ENCODE assay signal across 8 mouse cellular contexts in the genomic region with DNA sequence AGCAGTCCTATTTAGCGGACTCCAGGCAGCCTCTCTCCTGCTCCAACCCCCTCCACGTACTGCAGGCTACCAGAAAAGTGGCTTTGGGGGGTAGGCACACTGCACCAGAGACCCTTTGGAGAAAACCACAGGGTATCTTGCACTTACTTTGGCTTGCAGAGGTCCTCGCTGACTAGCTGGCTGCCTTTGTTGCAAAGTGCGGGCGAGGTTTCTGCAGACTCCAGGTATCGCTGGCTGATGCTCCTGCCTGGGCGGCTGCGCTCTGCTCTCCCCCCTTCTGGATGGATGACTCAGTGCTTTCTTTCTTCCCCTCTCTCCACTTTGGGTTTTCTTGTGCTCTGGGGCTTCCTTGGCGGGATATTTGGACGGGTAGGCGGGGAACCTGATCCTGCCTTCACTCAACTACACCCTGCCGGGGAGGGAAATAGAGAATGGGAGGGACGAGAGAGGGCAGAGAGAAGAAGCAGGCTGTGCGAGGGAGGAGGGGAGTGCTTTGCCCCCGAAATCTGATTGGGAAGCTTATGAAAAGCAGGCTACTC. TPM values are rescaled to one million over a fixed set of nuclear protein-coding genes. Genes with fewer than 3 reads are reported as not detected.
DNase-seq lines count a peak whose midpoint lies in the region; ATAC-seq and TF ChIP-seq lines count a peak whose summit lies in the region.

Gene Ptn (minus strand): TSS at position 474 of the 539 bp plus-strand sequence.

- no peaks in the 10 kb centered on the region for H3K9me3 ChIP-seq in intestine, postnatal 0 days (ENCODE audit: control insufficient read depth)
- no peaks in the 10 kb centered on the region for H3K9me3 ChIP-seq in liver, embryonic 12.5 days (replicated peaks)

- 0 out of 2 replicates have a peak, but pooled peaks cover 4% of the 10 kb centered on the region for H3K27me3 ChIP-seq in intestine, postnatal 0 days (replicated peaks; ENCODE audit: control insufficient read depth, insufficient read depth, low read length)
- H3K27me3 ChIP-seq in liver, embryonic 12.5 days (replicated peaks), result peaks cover 11% of the 10 kb centered on the region; the same call in 1 of the 2 replicates

- no peak for TF ChIP-seq CTCF in intestine, postnatal 0 days (IDR thresholded peaks at IDR 0.05; ENCODE audit: low read depth)

- H3K4me2 ChIP-seq in intestine, postnatal 0 days (replicated peaks; ENCODE audit: low read depth), result peak within 1 kb of the TSS; percentile 63
- peak within 1 kb of the TSS; percentile 44 for H3K4me2 ChIP-seq in liver, embryonic 12.5 days

- H3K36me3 ChIP-seq in intestine, postnatal 0 days (ENCODE audit: control insufficient read depth, insufficient read depth), result no peaks in the 10 kb centered on the region
- no peaks in the 10 kb centered on the region for H3K36me3 ChIP-seq in liver, embryonic 12.5 days

- DNase-seq in thymus, postnatal 0 days (ENCODE audit: low spot score), result no peak
- DNase-seq in thymus, postnatal 25 days, result no peak
- DNase-seq in cerebellum, postnatal 36 days, result peak; percentile 38 to 45
- DNase-seq in frontal cortex, postnatal 36 days (ENCODE audit: low spot score in 2 of 2), result peak; percentile 72 to 82
- DNase-seq in right cerebral cortex, postnatal 25 days, result peak; percentile 73
- no peak for DNase-seq in B cell, adult 2 months

- H3K9ac ChIP-seq in intestine, postnatal 0 days (ENCODE audit: low read depth, low read length), result peak within 1 kb of the TSS; percentile 13; the same call in 1 of the 2 replicates
- H3K9ac ChIP-seq in liver, embryonic 12.5 days, result peak within 1 kb of the TSS; percentile 27; the same call in 1 of the 2 replicates

- H3K4me1 ChIP-seq in intestine, postnatal 0 days (replicated peaks; ENCODE audit: control insufficient read depth, insufficient read depth, low read length), result no peaks in the 10 kb centered on the region
- H3K4me1 ChIP-seq in liver, embryonic 12.5 days, result no peaks in the 10 kb centered on the region

- no peak for ATAC-seq in intestine, postnatal 0 days
- ATAC-seq in liver, embryonic 12.5 days, result no peak

- 3% methylated on average over 15 of the region's 15 CpGs for WGBS in intestine, postnatal 0 days
- 1% methylated on average over 15 of the region's 15 CpGs for WGBS in liver, embryonic 12.5 days (ENCODE audit: insufficient replicate concordance)

- H3K4me3 ChIP-seq in intestine, postnatal 0 days (ENCODE audit: low read depth, low read length), result peak within 1 kb of the TSS; percentile 41
- peak within 1 kb of the TSS; percentile 43 for H3K4me3 ChIP-seq in liver, embryonic 12.5 days

- no peak within 1 kb of the TSS for H3K27ac ChIP-seq in intestine, postnatal 0 days (ENCODE audit: low read depth, low read length)
- peak within 1 kb of the TSS; percentile 45; the same call in 1 of the 2 replicates for H3K27ac ChIP-seq in liver, embryonic 12.5 days

RNA-seq across cellular contexts. Expression of gene Ptn, which starts in this region (rescaled TPM):
- 69.8 and 79.9 TPM in 2 replicates for polyA plus RNA-seq in thymus, postnatal 0 days (2015; fragmentation: Nextera tagmentation; extraction: Ambion mirVana)
- polyA plus RNA-seq in intestine, postnatal 0 days (2015; fragmentation: Nextera tagmentation; extraction: Ambion mirVana), result 120 and 128 TPM in 2 replicates
- 59.8 and 89.1 TPM in 2 replicates for polyA plus RNA-seq in liver, embryonic 12.5 days (2016; fragmentation: Nextera tagmentation; extraction: Ambion mirVana)

Comparison
In these comparisons a context has a peak if more than half of its experiments do, and no peak if none do; other contexts are left out.
1. DNase-seq: peak in cerebellum, postnatal 36 days (2 of 2), frontal cortex, postnatal 36 days (2 of 2) and right cerebral cortex, postnatal 25 days (single experiment); none in thymus, postnatal 0 days (single experiment), thymus, postnatal 25 days (single experiment) and B cell, adult 2 months (0 of 2).